Mouse (Mus musculus) testis, postnatal 10 days (tissue): ENCODE results near the gene Gas7.

ENCODE experiments used
- DNase-seq: peaks from one replicate; pipeline ENCODE4 v3.0.0; 2021; ENCODE audit warnings: low spot score

Gas7 gene

GRCm38 (mm10) chr11:67722399-67723156, 267.3 kb downstream of the Gas7 start:
- no peak for DNase-seq

- DNase-seq = no peak
These were observed 268.2 kb downstream of the Gas7 start for GRCm38 (mm10) chr11:67723231-67724013.

- no peak for DNase-seq
These were observed 271.9 kb downstream of the Gas7 start for GRCm38 (mm10) chr11:67727095-67727494.

- no peak for DNase-seq
These were observed 273.5 kb downstream of the Gas7 start for GRCm38 (mm10) chr11:67728726-67729125.

GRCm38 (mm10) chr11:67731056-67731455, 275.8 kb downstream of the Gas7 start:
- no peak for DNase-seq

GRCm38 (mm10) chr11:67733726-67734125, 278.5 kb downstream of the Gas7 start:
- DNase-seq = no peak

- no peak for DNase-seq
These were observed 279.4 kb downstream of the Gas7 start for GRCm38 (mm10) chr11:67734597-67734996.

- DNase-seq = no peak
These were observed 283.1 kb downstream of the Gas7 start for GRCm38 (mm10) chr11:67738345-67738744.
